Mouse (Mus musculus): ENCODE results near the gene Gas7. TPM values are rescaled to one million over a fixed set of nuclear protein-coding genes. Genes with fewer than 3 reads are reported as not detected.

The Gas7 gene
- polyA plus RNA-seq, 1 experiment: 3.0 TPM

DNA sequence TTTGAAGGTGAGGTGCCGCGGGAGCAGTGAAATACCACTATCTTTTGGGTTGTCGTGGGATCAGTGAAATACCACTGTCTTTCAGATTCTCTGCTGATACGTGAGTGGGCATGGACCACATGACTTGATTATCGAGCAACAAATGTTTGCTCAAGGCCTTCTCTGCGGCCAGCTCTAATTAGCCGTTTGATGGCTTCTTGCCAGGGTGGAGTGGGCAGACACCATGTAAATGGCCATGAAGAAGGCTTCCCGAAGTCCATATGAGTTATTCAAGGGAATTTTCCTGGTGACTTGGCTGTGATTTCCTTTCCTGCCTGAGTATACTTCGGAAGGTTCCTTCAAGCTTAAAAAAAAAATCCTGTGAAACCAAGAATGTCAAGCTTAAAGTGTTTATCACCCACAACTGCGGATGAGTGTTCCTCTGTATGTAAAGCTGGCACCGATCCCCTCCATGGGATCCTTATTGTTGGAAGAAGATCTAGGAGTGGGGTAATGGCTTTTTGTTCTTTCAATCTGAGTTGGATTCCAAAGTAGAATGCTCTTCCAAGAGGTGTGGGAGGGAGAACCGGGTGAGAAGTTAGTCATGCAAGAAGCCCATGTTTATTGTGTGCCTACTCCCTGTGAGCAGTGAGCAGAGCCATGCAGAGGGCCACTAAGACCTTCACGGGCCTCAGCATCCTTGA lies 161.5 kb downstream of the Gas7 start:
- TF ChIP-seq FLI1 (IDR thresholded peaks at IDR 0.05; ENCODE audit: low read length) (no peak), GATA1 (IDR thresholded peaks at IDR 0.05; ENCODE audit: borderline replicate concordance, low read length) (no peak)

GRCm38 (mm10) chr11:67622340-67622739 lies 167.1 kb downstream of the Gas7 start:
- Histone ChIP-seq H3K27me3 (replicated peaks) (peaks cover 58% of the 10 kb centered on the region), H3K9me3 (no peaks in the 10 kb centered on the region), H3K36me3 (replicated peaks; ENCODE audit: low read length) (no peaks in the 10 kb centered on the region), H3K4me3 (replicated peaks) (no peak overlapping the region), H3K4me1 (no peaks in the 10 kb centered on the region)
- TF ChIP-seq FLI1 (IDR thresholded peaks at IDR 0.05; ENCODE audit: low read length): no peak
- TF ChIP-seq GATA1 (IDR thresholded peaks at IDR 0.05; ENCODE audit: borderline replicate concordance, low read length): no peak

More for the DNA sequence above, 161.5 kb downstream of the Gas7 start:
- Histone ChIP-seq H3K36me3 (replicated peaks; ENCODE audit: low read length) (no peaks in the 10 kb centered on the region), H3K4me3 (replicated peaks) (no peak overlapping the region), H3K27me3 (replicated peaks) (peaks cover 38% of the 10 kb centered on the region), H3K4me1 (peaks cover 3% of the 10 kb centered on the region; the same call in 1 of the 2 replicates), H3K9me3 (no peaks in the 10 kb centered on the region)

GRCm38 (mm10) chr11:67627179-67627578 lies 171.9 kb downstream of the Gas7 start:
- Histone ChIP-seq H3K4me3 (replicated peaks) (no peak overlapping the region), H3K27me3 (replicated peaks) (peaks cover 73% of the 10 kb centered on the region), H3K9me3 (no peaks in the 10 kb centered on the region), H3K4me1 (no peaks in the 10 kb centered on the region), H3K36me3 (replicated peaks; ENCODE audit: low read length) (no peaks in the 10 kb centered on the region)
- TF ChIP-seq FLI1 (IDR thresholded peaks at IDR 0.05; ENCODE audit: low read length) (no peak), GATA1 (IDR thresholded peaks at IDR 0.05; ENCODE audit: borderline replicate concordance, low read length) (no peak)

GRCm38 (mm10) chr11:67628522-67628921 lies 173.3 kb downstream of the Gas7 start:
- H3K36me3 ChIP-seq (replicated peaks; ENCODE audit: low read length): no peaks in the 10 kb centered on the region
- no peaks in the 10 kb centered on the region for H3K9me3 ChIP-seq
- H3K4me1 ChIP-seq: no peaks in the 10 kb centered on the region
- no peak overlapping the region for H3K4me3 ChIP-seq (replicated peaks)
- peaks cover 68% of the 10 kb centered on the region for H3K27me3 ChIP-seq (replicated peaks)
- TF ChIP-seq FLI1 (IDR thresholded peaks at IDR 0.05; ENCODE audit: low read length): no peak
- no peak for TF ChIP-seq GATA1 (IDR thresholded peaks at IDR 0.05; ENCODE audit: borderline replicate concordance, low read length)

- no peak for TF ChIP-seq GATA1 (IDR thresholded peaks at IDR 0.05; ENCODE audit: borderline replicate concordance, low read length)
- no peak for TF ChIP-seq FLI1 (IDR thresholded peaks at IDR 0.05; ENCODE audit: low read length)
- no peaks in the 10 kb centered on the region for H3K36me3 ChIP-seq (replicated peaks; ENCODE audit: low read length)
- peaks cover 66% of the 10 kb centered on the region for H3K27me3 ChIP-seq (replicated peaks)
- no peaks in the 10 kb centered on the region for H3K4me1 ChIP-seq
- H3K9me3 ChIP-seq: no peaks in the 10 kb centered on the region
- no peak overlapping the region for H3K4me3 ChIP-seq (replicated peaks)
Observed at GRCm38 (mm10) chr11:67632906-67633305, 177.7 kb downstream of the Gas7 start.

- no peak for TF ChIP-seq FLI1 (IDR thresholded peaks at IDR 0.05; ENCODE audit: low read length)
- TF ChIP-seq GATA1 (IDR thresholded peaks at IDR 0.05; ENCODE audit: borderline replicate concordance, low read length): no peak
- H3K4me1 ChIP-seq: no peaks in the 10 kb centered on the region
- H3K36me3 ChIP-seq (replicated peaks; ENCODE audit: low read length): no peaks in the 10 kb centered on the region
- no peaks in the 10 kb centered on the region for H3K9me3 ChIP-seq
- peaks cover 59% of the 10 kb centered on the region for H3K27me3 ChIP-seq (replicated peaks)
- no peak overlapping the region for H3K4me3 ChIP-seq (replicated peaks)
Observed at GRCm38 (mm10) chr11:67633620-67634229, 178.5 kb downstream of the Gas7 start.

DNA sequence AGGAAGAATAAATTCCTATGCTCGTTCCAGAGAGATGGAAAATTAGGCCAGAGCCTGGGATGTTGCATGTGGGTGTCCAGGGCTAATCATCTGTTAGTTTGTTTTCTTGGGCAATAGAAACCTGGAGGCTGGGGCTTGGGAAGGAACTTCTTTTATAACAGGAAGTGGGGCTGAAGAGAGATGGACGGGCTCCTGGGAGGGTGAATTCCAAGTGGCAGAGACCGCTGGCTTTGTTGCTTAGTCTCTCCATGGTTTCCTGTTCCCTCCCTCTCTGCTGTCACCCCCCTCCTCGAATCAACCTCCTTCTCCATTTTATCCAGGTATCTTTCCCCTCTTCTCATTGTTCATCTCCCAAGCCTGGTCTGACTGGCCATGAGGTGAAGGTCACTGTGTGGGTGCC lies 181.0 kb downstream of the Gas7 start:
- Histone ChIP-seq H3K36me3 (replicated peaks; ENCODE audit: low read length) (no peaks in the 10 kb centered on the region), H3K27me3 (replicated peaks) (peaks cover 51% of the 10 kb centered on the region), H3K4me1 (no peaks in the 10 kb centered on the region), H3K9me3 (no peaks in the 10 kb centered on the region), H3K4me3 (replicated peaks) (no peak overlapping the region)
- TF ChIP-seq GATA1 (IDR thresholded peaks at IDR 0.05; ENCODE audit: borderline replicate concordance, low read length) (no peak), FLI1 (IDR thresholded peaks at IDR 0.05; ENCODE audit: low read length) (no peak)

GRCm38 (mm10) chr11:67636905-67637586 lies 181.8 kb downstream of the Gas7 start:
- Histone ChIP-seq H3K36me3 (replicated peaks; ENCODE audit: low read length) (no peaks in the 10 kb centered on the region), H3K4me1 (no peaks in the 10 kb centered on the region)
- TF ChIP-seq GATA1 (IDR thresholded peaks at IDR 0.05; ENCODE audit: borderline replicate concordance, low read length) (no peak), FLI1 (IDR thresholded peaks at IDR 0.05; ENCODE audit: low read length) (no peak)

DNA sequence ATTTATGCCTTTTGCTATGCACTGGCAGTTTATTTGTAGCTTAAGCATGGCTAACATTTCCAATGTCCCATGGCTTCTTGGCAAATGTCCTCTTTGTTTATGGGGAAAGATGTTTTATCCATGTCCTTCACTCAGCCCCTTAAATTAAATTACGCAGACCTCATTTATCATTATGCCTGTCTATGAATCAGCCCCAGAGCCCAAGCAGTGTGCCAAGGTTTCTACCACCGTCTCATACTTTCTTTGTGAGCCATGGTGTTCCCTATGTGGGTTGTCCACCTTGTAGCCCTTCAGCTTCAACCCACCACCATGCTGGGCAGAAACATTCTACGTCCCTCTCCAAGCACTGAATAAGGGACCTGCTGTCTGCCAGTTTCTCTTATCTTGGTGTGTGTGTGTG lies 183.2 kb downstream of the Gas7 start:
- Histone ChIP-seq H3K4me1 (no peaks in the 10 kb centered on the region), H3K9me3 (no peaks in the 10 kb centered on the region), H3K36me3 (replicated peaks; ENCODE audit: low read length) (no peaks in the 10 kb centered on the region), H3K4me3 (replicated peaks) (no peak overlapping the region), H3K27me3 (replicated peaks) (peaks cover 47% of the 10 kb centered on the region)
- TF ChIP-seq GATA1 (IDR thresholded peaks at IDR 0.05; ENCODE audit: borderline replicate concordance, low read length): no peak
- no peak for TF ChIP-seq FLI1 (IDR thresholded peaks at IDR 0.05; ENCODE audit: low read length)

More at GRCm38 (mm10) chr11:67636905-67637586, 181.8 kb downstream of the Gas7 start:
- H3K27me3 ChIP-seq (replicated peaks): peaks cover 43% of the 10 kb centered on the region
- no peaks in the 10 kb centered on the region for H3K9me3 ChIP-seq
- no peak overlapping the region for H3K4me3 ChIP-seq (replicated peaks)

GRCm38 (mm10) chr11:67640299-67640698 lies 185.1 kb downstream of the Gas7 start:
- TF ChIP-seq FLI1 (IDR thresholded peaks at IDR 0.05; ENCODE audit: low read length) (no peak), GATA1 (IDR thresholded peaks at IDR 0.05; ENCODE audit: borderline replicate concordance, low read length) (no peak)
- Histone ChIP-seq H3K4me3 (replicated peaks) (no peak overlapping the region), H3K9me3 (peaks cover 11% of the 10 kb centered on the region), H3K36me3 (replicated peaks; ENCODE audit: low read length) (no peaks in the 10 kb centered on the region), H3K27me3 (replicated peaks) (peaks cover 41% of the 10 kb centered on the region), H3K4me1 (no peaks in the 10 kb centered on the region)

All from megakaryocyte, embryonic 14.5 days (primary cell).